Mouse (Mus musculus): ENCODE results near the gene Tppp3.

- TF ChIP-seq CTCF (conservative IDR thresholded peaks at IDR 0.05; ENCODE audit: insufficient read depth, insufficient read length, low read depth, low read length) (no peak; the same call in 1 of the 2 replicates), POLR2A (IDR thresholded peaks at IDR 0.05; ENCODE audit: low read depth, low read length) (no peak)
These were observed 29.9 kb downstream of the Tppp3 start for GRCm38 (mm10) chr8:105441433-105441832.

All from kidney, adult 2 months (tissue).